Mouse (Mus musculus): ENCODE results near the gene Med15. TPM values are rescaled to one million over a fixed set of nuclear protein-coding genes. Genes with fewer than 3 reads are reported as not detected.

The Med15 gene
- total RNA-seq (2021) = 10 to 100 TPM; 16.5 to 20.0 TPM
- long read RNA-seq, experiment 1, partial matches to known transcripts = 0 of 14 reads
- long read RNA-seq, experiment 1, other reads (novel, unspliced or antisense) = 10 of 14 reads
- long read RNA-seq, experiment 2, partial matches to known transcripts = 2 of 14 reads
- long read RNA-seq, experiment 2, other reads (novel, unspliced or antisense) = 9 of 14 reads

GRCm38 (mm10) chr16:17732841-17733340, at the start of gene Med15:
Gene Med15 (minus strand): TSS chr16:17732891.
- intact Hi-C loops (cut with DNase I) = no loop called here

DNA sequence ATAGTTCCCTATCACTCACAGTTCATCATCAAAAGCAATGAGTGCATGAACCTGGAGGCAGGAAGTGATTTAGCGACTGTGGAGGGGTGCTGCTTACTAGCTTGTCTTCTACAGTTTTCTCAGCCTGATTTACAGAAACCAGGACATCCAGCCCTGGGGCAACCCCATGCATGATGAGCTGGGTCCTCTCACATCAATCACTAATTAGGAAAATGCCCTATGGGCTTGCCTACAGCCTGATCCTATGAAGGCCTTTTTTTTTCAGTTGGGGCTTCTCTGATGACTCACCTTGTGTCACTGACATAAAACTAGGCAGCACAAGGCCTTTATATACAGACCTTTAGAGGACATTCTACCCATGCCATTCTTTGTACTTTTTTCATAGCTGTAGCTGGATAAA, 47.0 kb upstream of the Med15 start:
- intact Hi-C loops (cut with DNase I) = loop anchor here (5.0 kb wide), 1 partner anchor 68 kb away; no protein-coding TSS in a partner anchor
- DNase-seq = no peak

More at GRCm38 (mm10) chr16:17732841-17733340, at the start of gene Med15:
- DNase-seq = no peak

GRCm38 (mm10) chr16:17778223-17778622, 45.5 kb upstream of the Med15 start:
- DNase-seq = no peak
- intact Hi-C loops (cut with DNase I) = no loop called here

- intact Hi-C loops (cut with DNase I) = no loop called here
- no peak for DNase-seq
These were observed 44.1 kb upstream of the Med15 start for GRCm38 (mm10) chr16:17776828-17777227.

GRCm38 (mm10) chr16:17771117-17771865, 38.6 kb upstream of the Med15 start:
- intact Hi-C loops (cut with DNase I) = no loop called here
- no peak for DNase-seq

DNA sequence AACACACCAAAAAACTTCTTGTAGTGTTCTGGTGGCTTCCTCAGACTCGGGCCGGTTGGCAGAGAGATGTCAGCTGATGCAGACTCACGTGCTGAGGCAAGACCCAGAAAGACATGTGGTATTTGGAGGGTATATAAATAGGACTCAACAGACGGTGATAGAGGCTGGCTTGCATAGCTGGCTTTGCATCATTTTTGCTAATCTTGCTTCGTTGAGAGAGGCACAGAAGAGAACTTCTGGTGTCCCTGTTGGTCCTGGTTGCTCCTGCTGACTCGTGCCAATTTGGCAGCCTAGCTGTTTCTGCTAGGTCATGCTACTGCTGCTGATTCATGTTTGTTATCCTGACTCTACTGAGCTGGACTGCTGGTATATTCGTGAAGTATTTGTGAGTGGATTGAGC, 36.1 kb upstream of the Med15 start:
- no peak for DNase-seq
- intact Hi-C loops (cut with DNase I) = no loop called here

- intact Hi-C loops (cut with DNase I) = no loop called here
These were observed 31.4 kb upstream of the Med15 start for GRCm38 (mm10) chr16:17764108-17764511.

DNA sequence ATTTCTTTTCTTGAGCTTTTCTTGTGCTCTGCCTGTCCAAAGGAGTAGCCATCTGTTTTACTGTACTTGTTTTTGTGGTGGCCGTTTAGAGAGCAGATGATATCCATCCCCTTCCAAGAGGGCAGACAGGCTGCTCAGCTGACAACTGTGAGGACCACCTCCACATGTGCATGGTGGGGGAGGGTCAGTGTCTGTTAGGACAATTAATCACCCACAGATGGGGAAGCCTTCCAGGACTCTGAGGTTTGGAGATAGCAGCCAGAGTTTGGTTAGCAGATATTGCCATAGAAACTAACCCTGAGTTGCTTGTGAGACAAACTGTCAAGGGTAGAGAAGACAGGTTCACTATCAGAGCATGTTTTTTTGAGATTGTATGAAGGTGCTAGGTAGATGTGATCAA, 28.4 kb upstream of the Med15 start:
- intact Hi-C loops (cut with DNase I) = no loop called here
- DNase-seq = no peak

More at GRCm38 (mm10) chr16:17764108-17764511, 31.4 kb upstream of the Med15 start:
- no peak for DNase-seq

DNA sequence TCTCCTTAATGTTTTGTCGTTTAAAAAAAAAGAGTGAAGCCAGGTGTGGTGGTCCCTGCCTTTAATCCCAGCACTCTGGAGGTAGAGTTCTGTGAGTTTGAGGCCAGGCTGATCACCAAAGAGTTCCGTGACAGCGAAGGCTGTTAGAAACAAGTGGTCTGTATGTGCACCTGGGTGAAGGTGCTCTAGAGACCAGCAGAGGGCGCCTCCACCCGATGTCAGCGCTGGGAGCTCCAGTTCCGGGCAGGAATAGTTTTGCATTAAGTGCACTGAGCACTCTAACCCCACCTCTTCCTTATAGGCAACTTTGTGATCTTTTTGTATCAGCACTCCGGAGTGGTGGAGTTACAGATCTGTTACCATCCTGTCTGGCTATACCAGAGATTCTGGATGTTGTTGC, 28.0 kb upstream of the Med15 start:
- DNase-seq = peak in 1 of 2 experiments; percentile 17
- intact Hi-C loops (cut with DNase I) = no loop called here

DNA sequence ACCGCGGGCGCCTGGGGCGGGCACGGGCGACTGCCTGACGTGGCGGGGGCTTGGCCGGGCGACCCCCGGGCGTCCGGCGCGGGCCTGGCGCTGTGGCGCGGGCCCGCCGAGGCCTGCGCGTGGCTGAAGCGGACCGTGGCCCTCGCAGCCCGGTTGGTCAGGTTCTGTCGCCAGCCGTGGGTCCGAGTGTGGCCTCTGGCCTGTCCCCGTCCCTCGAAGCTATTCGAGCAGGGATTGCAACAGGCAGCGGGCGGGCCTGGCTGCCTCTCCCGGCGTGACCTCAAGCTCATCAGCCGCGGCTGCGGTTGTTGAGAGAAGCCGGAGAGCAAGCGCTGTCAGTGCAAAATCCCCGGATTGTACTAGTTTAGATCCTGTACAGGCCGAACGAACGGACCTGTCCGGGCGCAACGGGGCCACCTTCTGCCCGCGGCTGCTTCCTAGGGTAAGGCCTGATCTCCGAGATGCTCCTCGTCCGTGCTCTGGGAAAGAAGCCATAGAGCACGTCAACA, 27.2 kb upstream of the Med15 start:
- DNase-seq = peak; percentile 41 to 62
- intact Hi-C loops (cut with DNase I) = no loop called here

DNA sequence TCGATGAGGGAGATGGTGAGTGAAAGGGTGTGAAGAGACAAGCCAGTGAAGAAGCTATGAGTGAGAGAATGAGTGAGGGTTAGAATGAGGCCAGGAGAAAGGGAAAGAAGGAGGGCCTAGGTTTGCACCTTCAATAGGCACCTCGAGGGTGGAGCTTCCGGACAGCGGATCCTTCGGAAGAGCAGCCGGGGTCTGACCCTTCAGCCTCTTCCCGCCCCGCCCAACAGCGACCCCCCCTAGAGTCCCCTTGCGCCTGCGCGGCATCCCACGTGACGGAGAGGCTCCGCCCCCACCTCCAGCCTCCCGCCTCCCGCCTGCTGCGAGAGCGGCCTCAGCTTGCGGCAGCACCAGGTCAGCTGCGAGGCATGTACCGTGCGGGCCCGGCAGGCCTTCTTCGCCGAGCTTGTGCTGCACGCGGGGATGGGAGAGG, 26.7 kb upstream of the Med15 start, which contains the start of gene Klhl22:
TSS of gene Klhl22 (plus strand) at position 275 of the 430 bp plus-strand sequence.
- intact Hi-C loops (cut with DNase I) = no loop called here
- DNase-seq = peak; percentile 87 to 89

- intact Hi-C loops (cut with DNase I) = no loop called here
These were observed 26.2 kb upstream of the Med15 start for GRCm38 (mm10) chr16:17758902-17759301.

GRCm38 (mm10) chr16:17757756-17758155, 25.1 kb upstream of the Med15 start:
- no peak for DNase-seq

More at GRCm38 (mm10) chr16:17758902-17759301, 26.2 kb upstream of the Med15 start:
- DNase-seq = no peak

DNA sequence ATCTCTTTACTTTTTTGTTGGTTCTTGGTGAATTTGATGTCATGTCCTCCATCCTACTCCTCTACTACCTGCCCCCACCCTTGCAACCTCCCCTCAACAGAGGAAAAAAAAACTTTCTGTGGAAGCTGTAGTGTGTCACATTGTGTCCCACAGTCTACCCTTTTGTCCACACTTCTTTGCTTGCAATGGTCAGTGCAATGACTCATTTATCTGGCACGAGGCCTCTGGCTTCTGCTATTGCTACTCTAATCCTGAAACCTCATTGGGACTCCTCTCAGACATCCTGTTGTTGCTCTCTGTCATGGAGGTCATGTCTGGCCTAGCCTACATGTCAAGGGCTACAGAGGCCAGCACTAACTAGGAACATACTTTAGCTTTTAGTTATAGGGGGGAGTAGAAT, 21.0 kb upstream of the Med15 start:
- intact Hi-C loops (cut with DNase I) = no loop called here
- no peak for DNase-seq

More at GRCm38 (mm10) chr16:17757756-17758155, 25.1 kb upstream of the Med15 start:
- intact Hi-C loops (cut with DNase I) = no loop called here

DNA sequence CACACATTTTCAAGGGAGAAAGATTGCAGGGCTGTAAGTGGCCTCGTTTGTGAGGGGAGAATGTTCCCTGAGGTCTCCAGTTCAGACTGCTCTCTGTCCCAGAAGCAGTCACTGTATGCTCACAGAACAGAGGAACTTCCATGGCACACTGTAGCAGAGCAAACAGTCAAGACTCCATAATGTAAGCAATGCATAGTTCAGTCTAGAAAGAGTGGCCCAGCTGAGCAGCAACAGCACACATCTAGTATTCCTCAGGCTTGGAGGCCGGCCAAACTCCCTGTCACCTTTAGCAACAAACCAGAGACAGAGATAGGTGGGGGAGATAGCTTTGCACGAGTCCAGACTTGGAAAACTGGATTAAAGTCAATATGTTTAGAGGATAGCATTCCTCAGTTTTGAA, 20.3 kb upstream of the Med15 start:
- DNase-seq = no peak
- intact Hi-C loops (cut with DNase I) = no loop called here

DNA sequence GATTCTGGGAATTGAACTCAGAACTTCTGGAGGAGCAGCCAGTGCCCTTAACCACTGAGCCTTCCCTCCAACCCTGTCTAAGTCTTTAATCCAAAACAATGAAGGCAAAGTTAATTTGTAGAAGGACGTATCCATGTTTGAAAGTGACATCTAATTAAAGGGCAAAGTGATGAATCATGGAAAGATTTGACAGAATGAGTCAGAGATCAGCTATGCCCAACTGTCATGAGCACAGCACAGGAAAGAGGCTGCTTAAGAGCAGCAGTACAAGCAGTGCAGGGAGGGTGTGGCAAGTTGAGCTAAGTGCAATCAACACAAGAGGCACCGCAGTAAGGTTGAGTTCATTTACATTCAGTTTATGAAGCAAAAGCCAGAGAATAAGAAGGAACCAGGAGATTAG, 12.4 kb upstream of the Med15 start:
- intact Hi-C loops (cut with DNase I) = loop anchor here (2.0 kb wide), 1 partner anchor 68 kb away; no protein-coding TSS in a partner anchor
- DNase-seq = no peak

- no peak for DNase-seq
- intact Hi-C loops (cut with DNase I) = loop anchor here (2.0 kb wide), 1 partner anchor 68 kb away; no protein-coding TSS in a partner anchor
These were observed 11.8 kb upstream of the Med15 start for GRCm38 (mm10) chr16:17744536-17744935.

DNA sequence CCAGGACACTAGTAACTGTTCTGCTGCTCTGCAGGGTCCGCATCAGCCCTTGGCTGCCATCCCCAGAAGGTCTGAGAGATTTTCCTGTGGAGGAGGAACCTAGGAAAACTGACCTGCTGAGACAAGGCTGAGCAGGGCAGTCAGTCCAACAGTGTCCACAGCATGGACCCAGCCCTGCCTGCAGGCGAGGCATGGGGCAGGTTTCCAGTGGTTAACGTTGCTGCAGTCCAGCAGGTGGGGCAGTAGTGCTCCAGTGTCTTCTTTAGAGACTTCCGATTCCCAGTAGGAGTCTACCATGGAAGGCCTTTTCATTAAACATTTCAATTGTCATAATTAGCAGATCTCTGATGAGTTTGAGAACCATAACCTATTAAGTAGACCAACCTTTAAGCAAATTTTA, 10.6 kb upstream of the Med15 start:
- intact Hi-C loops (cut with DNase I) = no loop called here
- DNase-seq = no peak

DNA sequence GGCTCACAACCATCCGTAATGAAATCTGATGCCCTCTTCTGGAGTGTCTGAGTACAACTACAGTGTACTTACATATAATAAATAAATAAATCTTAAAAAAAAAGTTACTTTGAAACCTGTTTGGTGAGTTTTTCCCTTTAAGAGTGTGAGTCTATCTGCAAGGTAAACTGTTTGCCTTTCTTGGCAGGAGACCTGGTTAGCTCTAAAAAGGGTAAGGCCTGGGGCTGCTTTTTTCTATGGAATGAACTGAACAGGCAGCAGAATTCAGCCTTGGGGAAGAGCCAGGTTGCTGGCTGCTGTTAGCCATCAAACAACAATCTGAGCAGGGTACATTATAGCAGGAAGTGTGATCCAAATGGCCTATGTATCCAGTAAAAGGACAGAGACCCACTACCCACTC, 10.1 kb upstream of the Med15 start:
- intact Hi-C loops (cut with DNase I) = no loop called here
- DNase-seq = no peak

- intact Hi-C loops (cut with DNase I) = no loop called here
- no peak for DNase-seq
These were observed 7.4 kb upstream of the Med15 start for GRCm38 (mm10) chr16:17740080-17740479.

DNA sequence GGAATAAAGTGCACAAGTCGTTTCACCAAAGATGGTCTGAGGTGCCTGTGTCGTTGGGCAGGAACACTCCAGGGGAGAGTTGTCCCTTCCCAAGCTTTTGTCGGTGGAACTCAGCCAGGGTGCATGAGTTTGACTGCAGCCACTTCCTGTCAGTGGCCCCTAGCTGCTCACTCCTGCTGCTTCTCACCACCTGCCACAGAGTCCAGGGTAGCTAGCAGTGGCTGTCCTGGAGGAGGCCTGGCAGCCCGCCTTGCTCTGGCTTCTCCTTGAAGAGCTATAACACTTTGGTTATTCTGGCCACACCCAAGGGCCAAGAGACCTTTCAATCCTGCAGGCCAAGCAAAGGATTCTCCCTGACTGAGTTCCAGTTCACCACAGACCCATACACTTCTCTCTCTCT, 3.5 kb upstream of the Med15 start:
- intact Hi-C loops (cut with DNase I) = no loop called here
- DNase-seq = no peak

Measured in gastrocnemius, postnatal 36 days (tissue).